Mouse (Mus musculus) spleen, adult 2 months (tissue): Measurements from ENCODE around the gene Rhox2a. TPM values are rescaled to one million over a fixed set of nuclear protein-coding genes. Genes with fewer than 3 reads are reported as not detected.
"Not testable (repeated sequence)": the region's sequence is repeated elsewhere in the genome, so short reads cannot be mapped to it uniquely, and the experiment has no call there.

Source experiments
- DNase-seq, 2 experiments: peaks; one replicate each; pipeline versions ENCODE4 v3.0.0 to v3.0.0-alpha.2; 2012 to 2021; ENCODE audit warnings: low spot score in 2 of 2, low read depth in 1 of 2
- H3K27ac ChIP-seq: fragments of 200-500 bp; 2 replicates; pipeline ENCODE4 v1.5.1; 2012; ENCODE audit warnings: low read length, inconsistent platforms; ENCODE audit not compliant: insufficient read depth
- H3K27me3 ChIP-seq: fragments of 200-500 bp; 2 replicates; pipeline ENCODE4 v1.6.1; 2012; ENCODE audit warnings: mild to moderate bottlenecking, moderate library complexity, low read length, inconsistent platforms; ENCODE audit not compliant: control insufficient read depth, insufficient read depth
- H3K36me3 ChIP-seq: fragments of 200-500 bp; 2 replicates; pipeline ENCODE4 v1.6.1; 2012; ENCODE audit warnings: mild to moderate bottlenecking, low read length, inconsistent platforms; ENCODE audit not compliant: control insufficient read depth, insufficient read depth
- H3K4me1 ChIP-seq: fragments of 200-500 bp; 2 replicates; pipeline ENCODE4 v1.6.1; 2011; ENCODE audit warnings: inconsistent platforms; ENCODE audit not compliant: control insufficient read depth, insufficient read depth, insufficient read length
- H3K4me3 ChIP-seq: fragments of 200-500 bp; 2 replicates; pipeline ENCODE4 v1.5.1; 2011; ENCODE audit warnings: mild to moderate bottlenecking, inconsistent platforms; ENCODE audit not compliant: insufficient read depth, insufficient read length; ENCODE audit errors: extremely low read depth
- CTCF ChIP-seq: fragments of 200-500 bp; IDR thresholded peaks from 2 replicates; pipeline ENCODE4 v1.5.1; 2011; ENCODE audit warnings: mild to moderate bottlenecking, inconsistent platforms; ENCODE audit not compliant: insufficient read depth, insufficient read length, insufficient replicate concordance; ENCODE audit errors: extremely low read depth
- POLR2A ChIP-seq: fragments of 200-500 bp; IDR thresholded peaks from 2 replicates; pipeline ENCODE4 v1.6.1; 2011; ENCODE audit warnings: low read depth, low read length, inconsistent platforms
- WGBS: fragments of 180-500 bp; shearing (Covaris S2); methylation state at CpG from one replicate; pipeline ENCODE4 v1.1.7; 2018; 5-methylcytosine and 5-hydroxymethylcytosine counted together
- polyA plus RNA-seq: library from polyadenylated mRNA; depleted of rRNA; stranded (reverse); fragments of >200 nt; gene quantifications from 2 replicates; pipeline ENCODE4 v1.2.3, GENCODE M21; 2012; rRNA removed

The Rhox2a gene
- polyA plus RNA-seq, result not detected in 2 replicates

GRCm38 (mm10) chrX:37244676-37245075 is at the start of gene Rhox2a:
TSS of gene Rhox2a (plus strand) at chrX:37244976.
- not testable (repeated sequence) for H3K27ac ChIP-seq, H3K4me1 ChIP-seq, H3K4me3 ChIP-seq, H3K27me3 ChIP-seq, H3K36me3 ChIP-seq, DNase-seq
- 94% methylated on average over 2 of the region's 9 CpGs for WGBS

DNA sequence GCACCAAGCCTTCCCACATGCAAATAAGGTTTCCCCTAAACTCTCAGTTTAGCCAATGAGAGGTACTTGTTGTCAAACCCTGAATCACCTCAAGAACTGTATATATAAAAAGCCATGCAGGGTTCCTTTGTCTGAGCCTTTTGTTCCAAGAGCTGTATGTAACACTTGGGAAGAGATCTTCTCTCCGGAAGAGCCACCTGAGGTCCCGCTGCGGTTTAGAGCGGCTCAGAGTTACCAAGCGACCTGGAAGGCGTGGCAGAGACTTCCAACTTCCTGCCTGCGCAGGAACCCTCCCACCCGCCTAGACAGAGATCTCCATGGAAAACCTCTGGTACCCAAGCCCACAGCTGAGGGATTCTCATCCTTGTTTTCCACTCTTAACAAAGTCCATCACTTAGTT is 46.1 kb upstream of the Rhox2a start:
- no peak for TF ChIP-seq CTCF
- TF ChIP-seq POLR2A, result no peak
- Histone ChIP-seq H3K4me3 (no peak overlapping the region), H3K4me1 (no peaks in the 10 kb centered on the region), H3K36me3 (no peaks in the 10 kb centered on the region), H3K27ac (no peak overlapping the region), H3K27me3 (no peaks in the 10 kb centered on the region)
- 72% methylated on average over 8 of the region's 8 CpGs for WGBS
- no peak for DNase-seq

DNA sequence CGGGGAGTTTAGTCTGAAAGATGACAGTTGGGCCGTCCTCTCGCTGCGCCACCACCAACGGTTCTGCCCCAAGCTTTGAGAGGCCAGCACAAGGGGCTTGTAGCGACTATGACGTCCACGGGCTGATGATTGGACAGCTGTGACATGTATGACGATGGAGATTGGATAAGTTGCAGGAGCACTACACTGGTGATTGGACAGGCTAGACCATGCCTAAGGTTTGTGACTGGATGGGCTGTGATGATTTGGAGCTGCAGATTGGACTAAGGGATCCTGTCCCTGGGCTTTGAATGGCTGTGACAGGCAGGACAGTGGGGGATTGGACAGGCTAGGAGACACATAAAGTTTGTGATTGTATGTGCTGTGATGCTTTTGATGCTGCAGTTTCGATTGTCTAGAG is 33.8 kb upstream of the Rhox2a start, which contains the start of gene Gm9:
Gm9 (minus strand) TSS at position 101 of the 400 bp plus-strand sequence.
- no peaks in the 10 kb centered on the region for H3K36me3 ChIP-seq
- no peaks in the 10 kb centered on the region for H3K27me3 ChIP-seq
- TF ChIP-seq POLR2A, result no peak
- TF ChIP-seq CTCF, result no peak
- 86% methylated on average over 10 of the region's 10 CpGs for WGBS
- no peak within 1 kb of the TSS for H3K27ac ChIP-seq
- H3K4me3 ChIP-seq, result no peak within 1 kb of the TSS
- no peak for DNase-seq
- H3K4me1 ChIP-seq, result no peaks in the 10 kb centered on the region

- not testable (repeated sequence) for H3K4me3 ChIP-seq, DNase-seq
- 85% methylated on average over 1 of the region's 1 CpGs for WGBS
These were observed 22.6 kb upstream of the Rhox2a start, which contains the start of gene Rhox1 for GRCm38 (mm10) chrX:37222158-37222557. TSS of gene Rhox1 (minus strand) at chrX:37222258.

DNA sequence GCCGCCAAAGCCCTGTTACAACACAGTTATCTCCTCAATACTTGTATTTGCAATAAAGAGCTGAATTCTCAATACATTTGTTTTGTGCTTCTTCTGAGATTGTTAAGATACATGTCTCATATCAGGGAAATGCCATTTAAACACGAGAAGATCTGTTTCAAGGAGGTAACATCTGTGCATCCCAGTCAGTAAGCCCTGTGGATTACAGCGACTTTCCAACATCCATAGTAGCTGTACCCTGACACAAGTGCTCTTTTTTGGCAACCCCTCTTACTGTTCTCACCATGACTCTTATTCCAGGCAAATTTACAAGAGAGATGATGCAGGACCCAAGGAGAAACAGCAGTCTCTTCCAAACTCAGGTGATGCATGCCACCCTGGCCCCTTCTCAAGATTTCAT is 4.8 kb downstream of the Rhox2a start, which contains the start of gene Rhox3a:
Rhox3a (plus strand) TSS at position 301 of the 400 bp plus-strand sequence.
- not testable (repeated sequence) for H3K27me3 ChIP-seq, H3K36me3 ChIP-seq, H3K4me3 ChIP-seq, H3K4me1 ChIP-seq, H3K27ac ChIP-seq, DNase-seq
- WGBS, result 100% methylated on average over 1 of the region's 3 CpGs

More at GRCm38 (mm10) chrX:37222158-37222557, 22.6 kb upstream of the Rhox2a start, which contains the start of gene Rhox1:
- H3K27me3 ChIP-seq, H3K36me3 ChIP-seq, H3K4me1 ChIP-seq, H3K27ac ChIP-seq: not testable (repeated sequence)

DNA sequence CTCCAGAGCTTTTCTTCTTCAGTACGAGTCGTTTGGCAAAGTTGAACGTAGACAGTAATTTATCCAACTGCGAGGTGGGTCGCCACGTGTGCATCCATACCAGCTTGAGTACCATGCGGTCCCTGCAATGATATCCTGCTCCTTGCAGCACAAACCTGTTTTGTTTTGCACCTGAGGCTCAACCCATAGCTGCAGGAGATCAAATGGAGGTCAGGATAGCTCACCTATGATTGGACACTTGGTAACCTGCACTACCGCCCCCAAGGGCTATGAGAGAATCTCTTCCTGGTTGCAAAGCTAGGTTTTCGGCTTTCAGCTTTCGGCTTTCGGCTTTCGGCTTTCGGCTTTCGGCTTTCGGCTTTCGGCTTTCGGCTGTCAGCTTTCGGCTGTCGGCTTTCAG is 20.3 kb downstream of the Rhox2a start, which contains the start of gene Rhox4a:
Rhox4a (plus strand) TSS at position 301 of the 400 bp plus-strand sequence.
- H3K27me3 ChIP-seq, H3K36me3 ChIP-seq, H3K27ac ChIP-seq, H3K4me3 ChIP-seq, DNase-seq, H3K4me1 ChIP-seq: not testable (repeated sequence)
- WGBS, result 97% methylated on average over 11 of the region's 19 CpGs

Other genes starting within 250 kb of the Rhox2a start
- 0.05 and 0.08 TPM in 2 replicates for gene Sowahd, start 196.1 kb upstream of the Rhox2a start, polyA plus RNA-seq
- 47.1 and 62.8 TPM in 2 replicates for gene Rpl39, start 159.6 kb upstream of the Rhox2a start, polyA plus RNA-seq
- 2.7 TPM in 2 replicates for gene Upf3b, start 134.7 kb upstream of the Rhox2a start, polyA plus RNA-seq
- gene Nkap, start 118.2 kb upstream of the Rhox2a start, polyA plus RNA-seq, result 1.3 and 1.8 TPM in 2 replicates
- gene Akap14, start 76.1 kb upstream of the Rhox2a start, polyA plus RNA-seq, result not detected in 2 replicates
- 62.4 and 91.4 TPM in 2 replicates for gene Ndufa1, start 53.8 kb upstream of the Rhox2a start, polyA plus RNA-seq
- gene Rnf113a1, start 53.7 kb upstream of the Rhox2a start, polyA plus RNA-seq, result 1.6 and 1.8 TPM in 2 replicates
- gene Gm9, start 33.9 kb upstream of the Rhox2a start, polyA plus RNA-seq, result not detected in 2 replicates
- gene Rhox1, start 22.7 kb upstream of the Rhox2a start, polyA plus RNA-seq, result not detected in 2 replicates
- not detected in 2 replicates for gene Rhox3a, start 4.9 kb downstream of the Rhox2a start, polyA plus RNA-seq
- not detected in 2 replicates for gene Rhox4a, start 20.4 kb downstream of the Rhox2a start, polyA plus RNA-seq
- gene Rhox3a2, start 135.1 kb downstream of the Rhox2a start, polyA plus RNA-seq, result not detected in 2 replicates
- not detected in 2 replicates for gene Rhox4a2, start 145.9 kb downstream of the Rhox2a start, polyA plus RNA-seq
- not detected in 2 replicates for gene Rhox2b, start 167.1 kb downstream of the Rhox2a start, polyA plus RNA-seq
- not detected in 2 replicates for gene Rhox4b, start 187.5 kb downstream of the Rhox2a start, polyA plus RNA-seq
- not detected in 2 replicates for gene Rhox2c, start 208.7 kb downstream of the Rhox2a start, polyA plus RNA-seq
- gene Rhox3c, start 213.6 kb downstream of the Rhox2a start, polyA plus RNA-seq, result not detected in 2 replicates
- not detected in 2 replicates for gene Rhox4c, start 235.4 kb downstream of the Rhox2a start, polyA plus RNA-seq
- not detected in 2 replicates for gene Rhox2d, start 248.5 kb downstream of the Rhox2a start, polyA plus RNA-seq